Mouse (Mus musculus) gastrocnemius, postnatal 25 days (tissue): ENCODE data around the gene Klf5. TPM values are rescaled to one million over a fixed set of nuclear protein-coding genes. Genes with fewer than 3 reads are reported as not detected.

Experiments used
- DNase-seq: peaks from one replicate; pipeline ENCODE4 v3.0.0; 2022
- total RNA-seq, 2 experiments: library from RNA; stranded (reverse); gene quantifications; 1 replicate in 1 of 2; 2 replicates in 1 of 2; pipeline ENCODE4 v1.2.3; 2021

Gene Klf5
- total RNA-seq, 2 experiments from 2014 or later, result 4.5 to 5.7 TPM

GRCm38 (mm10) chr14:99310358-99310757, 11.9 kb downstream of the Klf5 start:
- no peak for DNase-seq

GRCm38 (mm10) chr14:99313062-99313461, 14.6 kb downstream of the Klf5 start:
- no peak for DNase-seq

- DNase-seq, result no peak
Observed at GRCm38 (mm10) chr14:99316275-99316674, 17.8 kb downstream of the Klf5 start.

GRCm38 (mm10) chr14:99320736-99321135, 22.2 kb downstream of the Klf5 start:
- DNase-seq, result no peak

- DNase-seq, result no peak
Observed at GRCm38 (mm10) chr14:99323376-99323775, 24.9 kb downstream of the Klf5 start.

GRCm38 (mm10) chr14:99324523-99324922, 26.0 kb downstream of the Klf5 start:
- DNase-seq, result no peak

GRCm38 (mm10) chr14:99325597-99326472, 27.3 kb downstream of the Klf5 start:
- no peak for DNase-seq

GRCm38 (mm10) chr14:99336598-99336997, 38.1 kb downstream of the Klf5 start:
- DNase-seq, result no peak

GRCm38 (mm10) chr14:99339021-99339420, 40.5 kb downstream of the Klf5 start:
- DNase-seq, result no peak

- no peak for DNase-seq
Observed at GRCm38 (mm10) chr14:99339681-99340522, 41.4 kb downstream of the Klf5 start.

- no peak for DNase-seq
Observed at GRCm38 (mm10) chr14:99340703-99341102, 42.2 kb downstream of the Klf5 start.

- DNase-seq, result no peak
Observed at GRCm38 (mm10) chr14:99348175-99348764, 49.8 kb downstream of the Klf5 start.

GRCm38 (mm10) chr14:99349606-99350005, 51.1 kb downstream of the Klf5 start:
- no peak for DNase-seq

- no peak for DNase-seq
Observed at GRCm38 (mm10) chr14:99352989-99353388, 54.5 kb downstream of the Klf5 start.

GRCm38 (mm10) chr14:99354046-99354445, 55.6 kb downstream of the Klf5 start:
- no peak for DNase-seq

- no peak for DNase-seq
Observed at GRCm38 (mm10) chr14:99354761-99355609, 56.5 kb downstream of the Klf5 start.

- no peak for DNase-seq
Observed at GRCm38 (mm10) chr14:99355610-99355870, 57.0 kb downstream of the Klf5 start.

GRCm38 (mm10) chr14:99362956-99363355, 64.5 kb downstream of the Klf5 start:
- no peak for DNase-seq

GRCm38 (mm10) chr14:99364007-99364784, 65.7 kb downstream of the Klf5 start:
- DNase-seq, result no peak
